Mouse (Mus musculus) spleen, adult 2 months (tissue): ENCODE data around the gene Eme1.

Experiments used
- CTCF ChIP-seq: fragments of 200-500 bp; IDR thresholded peaks from 2 replicates; pipeline ENCODE4 v1.5.1; 2011; ENCODE audit warnings: mild to moderate bottlenecking, inconsistent platforms; ENCODE audit not compliant: insufficient read depth, insufficient read length, insufficient replicate concordance; ENCODE audit errors: extremely low read depth
- POLR2A ChIP-seq: fragments of 200-500 bp; IDR thresholded peaks from 2 replicates; pipeline ENCODE4 v1.6.1; 2011; ENCODE audit warnings: low read depth, low read length, inconsistent platforms

DNA sequence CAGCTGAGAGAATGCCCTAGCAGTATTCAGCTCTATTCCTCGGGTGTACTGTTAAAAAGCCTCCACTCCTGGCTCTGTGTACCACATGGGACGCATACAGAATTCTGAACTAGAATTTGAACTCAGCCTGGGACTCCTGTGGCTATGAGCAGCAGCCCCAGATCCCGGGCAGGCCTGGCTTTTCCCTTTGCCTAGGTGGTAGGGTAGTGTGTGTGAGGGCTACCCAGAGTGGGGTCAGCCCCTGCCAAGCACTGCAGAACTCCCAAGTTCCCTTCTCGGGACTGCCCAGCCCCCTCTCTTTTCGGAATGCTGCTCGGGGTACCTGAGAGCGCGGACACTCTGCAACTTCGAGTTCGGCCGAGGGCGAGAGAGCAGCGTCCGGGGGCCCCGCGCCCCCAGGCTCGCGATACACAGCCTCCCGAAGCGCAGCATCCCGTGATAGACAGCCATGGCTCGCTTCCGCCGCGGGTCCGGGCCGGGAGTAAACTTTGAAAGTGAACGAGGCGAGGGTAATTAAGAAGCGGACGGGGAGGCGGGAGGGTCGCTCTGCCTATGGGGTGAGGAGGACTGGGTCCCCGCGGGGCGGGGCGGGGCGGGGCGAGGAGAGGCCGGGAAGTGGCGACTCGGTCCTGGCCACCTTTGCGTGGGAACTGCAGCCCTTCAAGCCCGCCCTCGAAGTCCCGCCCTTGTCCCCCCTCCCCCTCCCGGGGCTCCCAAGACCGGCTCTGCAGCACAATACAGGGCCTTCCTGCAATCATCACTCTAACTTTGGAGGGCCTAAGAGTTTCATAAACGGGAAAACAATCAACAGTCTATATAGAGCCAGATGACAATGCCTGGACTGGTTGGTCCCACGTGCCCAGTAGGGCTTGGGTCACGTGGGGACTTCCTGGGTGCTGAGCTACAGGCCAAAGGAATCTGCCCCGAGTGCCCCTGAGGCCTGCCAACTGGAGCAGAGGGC, 52.2 kb downstream of the Eme1 start, which contains the start of gene Acsf2:
- TF ChIP-seq CTCF (no peak), POLR2A (peak; percentile 11; the same call in 1 of the 2 replicates)
